Mouse (Mus musculus): ENCODE measurements around the gene Sh2d2a.

GRCm38 (mm10) chr3:87901036-87901624 is 54.6 kb downstream of the Sh2d2a start:
- TF ChIP-seq CTCF (IDR thresholded peaks at IDR 0.05; ENCODE audit: control insufficient read depth, insufficient read depth, insufficient read length) (no peak), USF1 (IDR thresholded peaks at IDR 0.05; ENCODE audit: low read depth) (no peak)
